Mouse (Mus musculus): ENCODE measurements around the gene Panx2. TPM values are rescaled to one million over a fixed set of nuclear protein-coding genes. Genes with fewer than 3 reads are reported as not detected.

The Panx2 gene
- polyA plus RNA-seq, 1 experiment from 2014 or later, result 11.9 TPM

GRCm38 (mm10) chr15:89088607-89089247 lies 29.2 kb downstream of the Panx2 start, which contains the start of gene Selenoo:
Gene Selenoo, plus strand, starts transcription at chr15:89089084.
- no peaks in the 10 kb centered on the region for H3K27me3 ChIP-seq (replicated peaks; ENCODE audit: control insufficient read depth, insufficient read depth, low read length)
- 2% methylated on average over 37 of the region's 38 CpGs for WGBS
- peaks cover 15% of the 10 kb centered on the region for H3K4me1 ChIP-seq (ENCODE audit: control insufficient read depth, insufficient read depth, low read depth, low read length)
- H3K27ac ChIP-seq (ENCODE audit: low read depth, low read length), result peak within 1 kb of the TSS; percentile 72
- H3K9me3 ChIP-seq (ENCODE audit: control insufficient read depth, low read length), result no peaks in the 10 kb centered on the region
- peak within 1 kb of the TSS; percentile 96 for H3K4me2 ChIP-seq (ENCODE audit: low read length)
- H3K9ac ChIP-seq (ENCODE audit: low read depth, low read length), result peak within 1 kb of the TSS; percentile 95
- ATAC-seq, result peak; percentile 95
- peaks cover 35% of the 10 kb centered on the region for H3K36me3 ChIP-seq (ENCODE audit: control insufficient read depth, insufficient read depth, low read length)
- peak within 1 kb of the TSS; percentile 96 for H3K4me3 ChIP-seq (ENCODE audit: low read length)

- H3K36me3 ChIP-seq (ENCODE audit: control insufficient read depth, insufficient read depth, low read length), result peaks cover 36% of the 10 kb centered on the region
- peak; percentile 74 for ATAC-seq
Measured at GRCm38 (mm10) chr15:89089248-89090051, 29.9 kb downstream of the Panx2 start.

GRCm38 (mm10) chr15:89090662-89091061 lies 31.1 kb downstream of the Panx2 start:
- peaks cover 36% of the 10 kb centered on the region for H3K36me3 ChIP-seq (ENCODE audit: control insufficient read depth, insufficient read depth, low read length)
- no peaks in the 10 kb centered on the region for H3K9me3 ChIP-seq (ENCODE audit: control insufficient read depth, low read length)
- H3K9ac ChIP-seq (ENCODE audit: low read depth, low read length), result no peak overlapping the region
- no peak overlapping the region for H3K4me2 ChIP-seq (ENCODE audit: low read length)
- H3K4me1 ChIP-seq (ENCODE audit: control insufficient read depth, insufficient read depth, low read depth, low read length), result peaks cover 15% of the 10 kb centered on the region
- H3K27ac ChIP-seq (ENCODE audit: low read depth, low read length), result no peak overlapping the region
- ATAC-seq, result no peak
- no peak overlapping the region for H3K4me3 ChIP-seq (ENCODE audit: low read length)
- no peaks in the 10 kb centered on the region for H3K27me3 ChIP-seq (replicated peaks; ENCODE audit: control insufficient read depth, insufficient read depth, low read length)
- 90% methylated on average over 4 of the region's 4 CpGs for WGBS

More at GRCm38 (mm10) chr15:89089248-89090051, 29.9 kb downstream of the Panx2 start:
- H3K4me3 ChIP-seq (ENCODE audit: low read length), result peak overlapping the region; percentile 96
- peak overlapping the region; percentile 96 for H3K4me2 ChIP-seq (ENCODE audit: low read length)
- no peaks in the 10 kb centered on the region for H3K9me3 ChIP-seq (ENCODE audit: control insufficient read depth, low read length)
- peak overlapping the region; percentile 72 for H3K27ac ChIP-seq (ENCODE audit: low read depth, low read length)
- peak overlapping the region; percentile 95 for H3K9ac ChIP-seq (ENCODE audit: low read depth, low read length)
- peaks cover 15% of the 10 kb centered on the region for H3K4me1 ChIP-seq (ENCODE audit: control insufficient read depth, insufficient read depth, low read depth, low read length)
- WGBS, result 7% methylated on average over 37 of the region's 68 CpGs
- no peaks in the 10 kb centered on the region for H3K27me3 ChIP-seq (replicated peaks; ENCODE audit: control insufficient read depth, insufficient read depth, low read length)

- no peaks in the 10 kb centered on the region for H3K9me3 ChIP-seq (ENCODE audit: control insufficient read depth, low read length)
- ATAC-seq, result no peak
- peaks cover 15% of the 10 kb centered on the region for H3K4me1 ChIP-seq (ENCODE audit: control insufficient read depth, insufficient read depth, low read depth, low read length)
- H3K4me3 ChIP-seq (ENCODE audit: low read length), result no peak overlapping the region
- no peaks in the 10 kb centered on the region for H3K27me3 ChIP-seq (replicated peaks; ENCODE audit: control insufficient read depth, insufficient read depth, low read length)
- no peak overlapping the region for H3K9ac ChIP-seq (ENCODE audit: low read depth, low read length)
- no peak overlapping the region for H3K27ac ChIP-seq (ENCODE audit: low read depth, low read length)
- H3K36me3 ChIP-seq (ENCODE audit: control insufficient read depth, insufficient read depth, low read length), result peaks cover 36% of the 10 kb centered on the region
- H3K4me2 ChIP-seq (ENCODE audit: low read length), result no peak overlapping the region
- WGBS, result 77% methylated on average over 5 of the region's 5 CpGs
Measured at GRCm38 (mm10) chr15:89092181-89092580, 32.6 kb downstream of the Panx2 start.

- ATAC-seq, result no peak
- H3K9me3 ChIP-seq (ENCODE audit: control insufficient read depth, low read length), result no peaks in the 10 kb centered on the region
- H3K27me3 ChIP-seq (replicated peaks; ENCODE audit: control insufficient read depth, insufficient read depth, low read length), result no peaks in the 10 kb centered on the region
- peaks cover 78% of the 10 kb centered on the region for H3K36me3 ChIP-seq (ENCODE audit: control insufficient read depth, insufficient read depth, low read length)
- no peak overlapping the region for H3K9ac ChIP-seq (ENCODE audit: low read depth, low read length)
- H3K4me1 ChIP-seq (ENCODE audit: control insufficient read depth, insufficient read depth, low read depth, low read length), result no peaks in the 10 kb centered on the region
- no peak overlapping the region for H3K27ac ChIP-seq (ENCODE audit: low read depth, low read length)
- H3K4me3 ChIP-seq (ENCODE audit: low read length), result no peak overlapping the region
- no peak overlapping the region for H3K4me2 ChIP-seq (ENCODE audit: low read length)
- 93% methylated on average over 5 of the region's 5 CpGs for WGBS
Measured at GRCm38 (mm10) chr15:89097450-89097849, 37.9 kb downstream of the Panx2 start.

GRCm38 (mm10) chr15:89098616-89099015 lies 39.1 kb downstream of the Panx2 start:
- no peak overlapping the region for H3K9ac ChIP-seq (ENCODE audit: low read depth, low read length)
- no peaks in the 10 kb centered on the region for H3K27me3 ChIP-seq (replicated peaks; ENCODE audit: control insufficient read depth, insufficient read depth, low read length)
- no peak overlapping the region for H3K4me2 ChIP-seq (ENCODE audit: low read length)
- H3K27ac ChIP-seq (ENCODE audit: low read depth, low read length), result no peak overlapping the region
- H3K4me1 ChIP-seq (ENCODE audit: control insufficient read depth, insufficient read depth, low read depth, low read length), result no peaks in the 10 kb centered on the region
- no peak for ATAC-seq
- H3K4me3 ChIP-seq (ENCODE audit: low read length), result no peak overlapping the region
- 89% methylated on average over 7 of the region's 7 CpGs for WGBS
- peaks cover 79% of the 10 kb centered on the region for H3K36me3 ChIP-seq (ENCODE audit: control insufficient read depth, insufficient read depth, low read length)
- H3K9me3 ChIP-seq (ENCODE audit: control insufficient read depth, low read length), result no peaks in the 10 kb centered on the region

- no peaks in the 10 kb centered on the region for H3K27me3 ChIP-seq (replicated peaks; ENCODE audit: control insufficient read depth, insufficient read depth, low read length)
- H3K4me1 ChIP-seq (ENCODE audit: control insufficient read depth, insufficient read depth, low read depth, low read length), result no peaks in the 10 kb centered on the region
- H3K27ac ChIP-seq (ENCODE audit: low read depth, low read length), result no peak overlapping the region
- no peak for ATAC-seq
- H3K36me3 ChIP-seq (ENCODE audit: control insufficient read depth, insufficient read depth, low read length), result peaks cover 78% of the 10 kb centered on the region
- WGBS, result 87% methylated on average over 12 of the region's 12 CpGs
- H3K9me3 ChIP-seq (ENCODE audit: control insufficient read depth, low read length), result no peaks in the 10 kb centered on the region
- no peak overlapping the region for H3K4me3 ChIP-seq (ENCODE audit: low read length)
- no peak overlapping the region for H3K9ac ChIP-seq (ENCODE audit: low read depth, low read length)
- H3K4me2 ChIP-seq (ENCODE audit: low read length), result no peak overlapping the region
Measured at GRCm38 (mm10) chr15:89100823-89101222, 41.3 kb downstream of the Panx2 start.

GRCm38 (mm10) chr15:89102646-89103045 lies 43.1 kb downstream of the Panx2 start:
- Histone ChIP-seq H3K4me1 (ENCODE audit: control insufficient read depth, insufficient read depth, low read depth, low read length) (no peaks in the 10 kb centered on the region), H3K4me2 (ENCODE audit: low read length) (no peak overlapping the region), H3K36me3 (ENCODE audit: control insufficient read depth, insufficient read depth, low read length) (peaks cover 74% of the 10 kb centered on the region), H3K4me3 (ENCODE audit: low read length) (no peak overlapping the region), H3K9ac (ENCODE audit: low read depth, low read length) (no peak overlapping the region), H3K27me3 (replicated peaks; ENCODE audit: control insufficient read depth, insufficient read depth, low read length) (no peaks in the 10 kb centered on the region), H3K9me3 (ENCODE audit: control insufficient read depth, low read length) (no peaks in the 10 kb centered on the region), H3K27ac (ENCODE audit: low read depth, low read length) (no peak overlapping the region)
- ATAC-seq, result no peak
- WGBS, result 42% methylated on average over 5 of the region's 5 CpGs

GRCm38 (mm10) chr15:89103921-89104320 lies 44.4 kb downstream of the Panx2 start:
- H3K9me3 ChIP-seq (ENCODE audit: control insufficient read depth, low read length), result no peaks in the 10 kb centered on the region
- no peak overlapping the region for H3K27ac ChIP-seq (ENCODE audit: low read depth, low read length)
- H3K9ac ChIP-seq (ENCODE audit: low read depth, low read length), result no peak overlapping the region
- ATAC-seq, result no peak
- H3K27me3 ChIP-seq (replicated peaks; ENCODE audit: control insufficient read depth, insufficient read depth, low read length), result no peaks in the 10 kb centered on the region
- H3K4me2 ChIP-seq (ENCODE audit: low read length), result no peak overlapping the region
- H3K4me3 ChIP-seq (ENCODE audit: low read length), result no peak overlapping the region
- H3K4me1 ChIP-seq (ENCODE audit: control insufficient read depth, insufficient read depth, low read depth, low read length), result no peaks in the 10 kb centered on the region
- peaks cover 73% of the 10 kb centered on the region for H3K36me3 ChIP-seq (ENCODE audit: control insufficient read depth, insufficient read depth, low read length)
- 81% methylated on average over 10 of the region's 10 CpGs for whole genome bisulfite sequencing
